Mouse (Mus musculus): ENCODE measurements around the gene Serpinb1c.

DNA sequence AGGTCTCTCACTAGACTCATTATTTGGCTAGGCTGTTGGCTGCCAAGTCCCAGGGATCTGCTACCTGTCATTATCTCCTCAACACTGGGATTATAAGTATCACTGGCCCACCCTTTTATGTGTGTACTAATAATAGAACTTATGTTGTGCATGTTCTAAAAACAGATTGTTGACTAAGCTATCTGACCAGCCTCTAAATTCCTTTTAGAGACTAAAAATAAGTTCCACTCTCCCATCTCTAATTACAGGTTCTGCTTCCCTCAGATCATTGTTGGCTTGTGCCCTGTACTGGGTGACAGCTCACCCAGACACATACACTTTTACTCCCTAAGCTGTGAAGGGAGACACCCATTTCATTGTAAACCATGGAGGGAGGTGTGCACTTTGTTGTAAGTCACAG lies 24.6 kb upstream of the Serpinb1c start:
- TF ChIP-seq CTCF (IDR thresholded peaks at IDR 0.05; ENCODE audit: low read depth, low read length) (no peak), POLR2AphosphoS5 (IDR thresholded peaks at IDR 0.05; ENCODE audit: insufficient replicate concordance, low read depth, low read length) (no peak)
